Mouse (Mus musculus) T-helper 2 cell (primary cell): ENCODE measurements at regions not wholly inside any gene's neighbourhood (a gene's known extent, or its start where the extent isn't known, plus 50 kb on each side); places are given as distances from the start of the nearest gene placed in this dataset.

Source experiments
- in situ Hi-C: fragments of 300-600 bp; cut with MboI, MseI; formaldehyde crosslinking; loops from one replicate; pipeline ENCODE4 v1.15.1; 2025; ENCODE audit warnings: high pct_unique_total_duplicates

GRCm38 (mm10) chr1:18849038-18849437 lies 253.8 kb upstream of the Tfap2d start:
- in situ Hi-C loops, result loop anchor here (25.0 kb wide), 1 partner anchor 1662 kb away; no protein-coding TSS in a partner anchor

DNA sequence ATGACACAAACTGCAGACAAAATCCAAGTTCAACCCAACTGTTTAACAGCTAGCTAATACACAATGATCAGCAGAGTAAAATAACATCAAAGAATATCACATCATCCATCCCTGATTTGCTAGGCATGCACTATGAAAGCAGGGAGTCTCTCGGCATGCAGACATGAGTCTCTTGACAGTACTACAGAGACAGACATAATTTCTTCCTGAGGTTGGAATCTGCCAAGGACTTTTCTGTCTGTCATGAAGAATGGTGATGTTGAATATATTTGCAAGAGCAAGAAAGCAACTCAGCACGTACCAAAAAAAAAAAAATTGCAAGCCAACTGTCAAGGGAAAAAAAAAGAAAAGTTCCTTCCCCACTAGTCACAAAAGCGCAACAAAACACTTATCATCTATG lies 245.4 kb upstream of the Tfap2d start:
- in situ Hi-C loops, result no loop called here

DNA sequence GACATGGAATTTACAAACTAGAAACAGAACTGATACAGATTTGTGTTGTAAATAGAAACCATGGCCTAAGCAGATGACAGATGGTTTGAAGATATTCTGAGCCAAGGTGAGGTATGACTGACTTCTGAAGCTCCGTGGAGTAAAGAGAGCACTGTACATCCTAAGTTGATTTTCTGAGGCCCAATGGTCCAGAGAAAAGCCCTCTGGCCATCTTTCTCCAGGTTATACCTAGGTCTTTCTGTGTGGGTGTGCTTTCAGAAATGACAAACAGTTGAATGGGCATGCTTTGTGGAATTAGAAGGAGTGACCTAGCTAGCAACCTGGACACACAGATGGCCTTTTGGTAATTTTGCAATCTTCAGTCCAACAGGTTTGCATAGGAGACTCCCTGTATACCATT lies 199.6 kb upstream of the Tfap2d start:
- in situ Hi-C loops, result no loop called here

- in situ Hi-C loops, result no loop called here
Observed at GRCm38 (mm10) chr1:18903696-18904095, 199.1 kb upstream of the Tfap2d start.

DNA sequence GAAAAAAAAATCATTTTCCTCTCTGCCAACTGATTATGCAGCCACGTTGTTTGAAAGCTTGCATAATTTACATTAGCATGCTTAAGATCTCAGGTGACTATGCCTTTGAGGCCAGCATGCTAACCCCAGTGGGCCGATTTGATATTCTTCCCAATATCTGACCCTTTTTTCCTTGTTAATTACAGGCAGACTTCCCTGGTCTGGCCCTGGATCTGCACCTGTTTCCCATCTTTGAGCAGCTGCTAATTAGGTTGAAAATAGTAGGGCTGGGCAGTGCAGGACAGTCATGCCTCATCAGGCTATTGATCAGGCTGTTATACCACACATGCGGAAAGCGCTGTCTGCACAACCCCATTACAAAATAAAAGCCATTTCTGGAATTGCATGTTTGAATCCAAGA lies 191.2 kb upstream of the Tfap2d start:
- in situ Hi-C loops, result no loop called here

DNA sequence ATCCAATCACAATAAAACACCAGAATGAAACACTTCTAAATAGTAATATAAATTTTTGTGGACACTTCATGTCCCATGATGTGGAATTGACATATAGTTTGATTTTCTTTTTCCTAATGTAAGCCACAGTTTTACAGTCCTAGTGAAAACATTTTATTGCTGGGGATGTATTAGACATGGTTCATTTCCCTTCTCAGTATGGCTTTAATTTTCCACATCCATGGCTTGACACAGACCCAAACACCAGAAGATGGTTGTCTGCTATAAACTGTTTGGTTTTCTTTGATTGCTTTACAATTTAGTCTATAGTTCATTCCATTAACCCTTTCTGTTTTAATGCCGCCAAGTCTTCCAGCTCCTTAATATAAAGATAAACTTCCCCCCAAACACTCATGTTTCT lies 146.5 kb upstream of the Tfap2d start:
- in situ Hi-C loops, result no loop called here

GRCm38 (mm10) chr1:18956975-18957374 lies 145.8 kb upstream of the Tfap2d start:
- in situ Hi-C loops, result no loop called here

GRCm38 (mm10) chr1:18961464-18961863 lies 141.4 kb upstream of the Tfap2d start:
- in situ Hi-C loops, result loop anchor here (10.0 kb wide), 1 partner anchor 757 kb away; no protein-coding TSS in a partner anchor

GRCm38 (mm10) chr1:18961889-18962288 lies 140.9 kb upstream of the Tfap2d start:
- in situ Hi-C loops, result loop anchor here (10.0 kb wide), 1 partner anchor 757 kb away; no protein-coding TSS in a partner anchor

- in situ Hi-C loops, result loop anchor here (5.0 to 10.0 kb wide), 2 partner anchors 612 to 764 kb away; no protein-coding TSS in a partner anchor
Observed at GRCm38 (mm10) chr1:18968935-18969334, 133.9 kb upstream of the Tfap2d start.

DNA sequence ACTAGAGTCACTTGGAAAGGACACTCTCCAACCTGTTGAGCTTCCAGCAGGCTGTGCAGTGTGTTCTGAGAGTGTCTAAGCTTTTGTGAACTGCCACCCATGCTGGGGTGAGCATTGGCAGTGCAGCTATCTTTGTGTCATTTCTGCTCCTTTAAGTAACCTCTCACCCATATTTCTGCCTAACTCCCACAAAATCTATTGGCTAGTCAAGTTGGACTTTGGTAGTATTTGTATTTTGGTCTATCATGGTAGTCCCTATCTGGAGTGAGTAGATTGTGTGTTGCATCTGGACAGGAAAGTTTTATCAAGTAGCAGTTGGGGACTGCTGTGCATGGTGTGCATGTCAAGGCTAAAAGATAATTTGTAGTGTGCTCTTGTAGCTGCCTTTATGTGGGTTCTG lies 132.6 kb upstream of the Tfap2d start:
- in situ Hi-C loops, result no loop called here

DNA sequence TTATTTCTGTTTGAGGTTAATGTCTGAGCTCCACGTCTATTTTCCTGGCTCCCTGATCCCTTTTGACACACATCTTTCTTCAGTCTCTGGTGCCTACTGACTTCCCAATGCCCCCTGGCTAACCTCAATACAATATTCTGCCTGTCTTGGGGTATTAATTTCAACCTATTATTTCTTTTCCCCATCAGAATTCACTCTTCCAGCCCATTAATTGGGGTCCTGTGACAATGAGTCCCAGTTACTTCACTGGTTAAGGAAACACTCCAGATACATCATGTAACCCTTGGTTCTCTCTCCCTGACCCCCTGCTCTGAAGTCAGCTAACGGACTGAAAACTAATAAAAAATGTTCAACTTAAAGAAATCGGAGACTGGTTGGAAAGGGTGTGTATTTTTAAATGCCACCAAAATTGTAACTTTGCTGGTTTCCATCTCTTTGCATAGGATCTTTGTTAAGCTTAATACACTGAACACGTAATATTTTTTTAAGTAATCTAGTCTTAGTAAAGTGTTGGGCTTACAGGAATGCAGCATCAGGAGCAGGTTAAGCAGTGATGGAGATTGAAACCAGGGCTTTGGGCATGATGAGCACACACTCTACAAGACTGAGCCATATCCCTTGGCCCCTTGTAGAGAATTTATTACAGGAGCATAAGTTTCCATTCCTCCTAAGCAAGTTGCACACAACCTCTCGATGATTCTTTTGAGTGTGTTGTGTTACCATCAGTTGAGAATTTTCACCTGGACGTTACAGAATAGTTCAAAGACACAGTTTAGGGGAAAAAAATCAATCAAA lies 128.8 kb upstream of the Tfap2d start:
- in situ Hi-C loops, result no loop called here

DNA sequence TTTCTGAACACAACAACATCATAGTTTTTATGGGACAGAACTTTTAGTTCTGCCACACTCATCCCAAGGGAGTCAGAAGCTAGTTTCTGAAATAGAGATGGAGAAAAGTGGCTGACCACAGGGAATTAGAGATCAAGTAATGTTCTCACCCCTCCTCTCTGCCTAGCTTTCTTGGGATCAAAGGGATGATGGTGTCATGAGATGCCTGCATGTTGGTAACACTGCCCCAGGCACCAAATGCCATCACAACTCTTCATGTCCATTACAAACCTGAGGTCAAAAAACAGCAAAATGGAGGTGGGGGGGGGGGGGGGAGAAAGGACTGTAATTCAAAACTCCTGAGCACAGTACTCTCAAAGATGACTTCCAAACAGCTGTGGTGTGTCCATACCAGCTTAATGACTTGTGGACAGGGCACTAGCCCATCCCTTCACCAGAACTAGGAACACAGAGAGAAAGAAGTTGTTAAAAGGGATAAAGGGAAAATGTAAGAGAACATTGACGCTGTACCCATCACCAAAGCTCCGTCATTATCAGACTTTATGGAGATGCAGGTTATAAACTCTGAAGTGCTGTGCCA lies 127.9 kb upstream of the Tfap2d start:
- in situ Hi-C loops, result no loop called here

- in situ Hi-C loops, result no loop called here
Observed at GRCm38 (mm10) chr1:18975500-18975899, 127.3 kb upstream of the Tfap2d start.

- in situ Hi-C loops, result no loop called here
Observed at GRCm38 (mm10) chr1:18976705-18977309, 126.0 kb upstream of the Tfap2d start.

DNA sequence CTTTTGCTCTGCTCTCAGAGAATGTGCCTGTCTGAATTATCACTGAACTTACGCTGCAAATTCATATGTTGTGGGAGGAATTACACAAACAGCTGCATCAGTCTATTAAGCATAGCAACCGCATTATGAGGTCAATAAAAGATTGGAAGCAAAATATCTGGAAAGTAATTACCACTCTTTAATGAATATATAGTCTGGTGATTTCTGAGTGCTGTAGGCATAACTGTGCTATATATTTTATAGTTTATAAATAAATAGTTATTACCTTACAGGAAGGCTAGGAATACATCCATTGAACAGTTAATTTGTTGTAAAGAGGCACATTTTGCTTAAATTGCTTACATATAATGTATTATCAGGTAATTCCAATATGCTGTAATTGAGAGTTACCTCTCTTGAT lies 123.7 kb upstream of the Tfap2d start:
- in situ Hi-C loops, result no loop called here

DNA sequence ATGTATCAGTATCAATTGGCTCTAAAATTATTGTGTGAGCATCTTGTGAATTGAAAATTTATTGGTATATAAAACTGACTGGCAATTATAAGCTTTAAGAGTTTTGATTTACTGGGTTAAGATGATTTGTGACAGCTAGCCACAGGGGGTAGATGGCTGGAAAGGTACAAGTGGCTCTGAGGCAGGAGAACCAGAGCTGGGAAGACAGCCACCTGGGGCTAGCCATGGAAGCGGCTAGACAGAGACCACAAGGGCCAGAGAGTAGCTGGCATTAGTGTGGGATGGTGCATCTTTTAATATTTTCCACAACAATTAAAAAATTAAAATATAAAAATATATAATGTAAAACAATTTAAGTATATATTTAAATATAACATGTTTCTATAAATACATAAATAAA lies 86.0 kb upstream of the Tfap2d start:
- in situ Hi-C loops, result no loop called here
